22 mouse cellular contexts compared by ENCODE assay signal in the genomic region with DNA sequence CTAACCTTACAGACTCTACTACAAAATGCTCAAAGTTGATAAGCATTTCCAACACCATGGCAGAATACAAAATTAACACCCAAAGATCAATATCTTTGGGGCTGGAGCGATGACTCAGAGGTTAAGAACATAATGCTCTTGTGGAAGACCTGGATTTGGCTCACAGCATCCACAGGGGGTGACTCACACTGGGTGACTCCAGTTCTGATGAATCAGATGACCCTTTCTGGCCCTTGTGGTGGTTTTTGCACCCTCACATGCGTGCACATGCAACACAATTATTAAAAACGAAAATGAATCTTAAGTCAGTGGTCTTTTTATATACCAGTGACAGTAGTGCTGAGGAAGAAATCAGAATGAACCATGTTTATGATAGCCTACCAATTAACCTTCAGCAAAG.
A peak's percentile ranks its signal among the peaks of the same experiment; 100 is the strongest.
DNase-seq lines count a peak whose midpoint lies in the region; ATAC-seq lines count a peak whose summit lies in the region.
"Had no signal": no experiment of that assay in that cellular context is flagged by ENCODE, and none has a peak within 500 bp of the region (broad histone marks: within the 10 kb centered on the region; RNA-seq: fewer than 3 reads in every experiment).

No protein-coding gene starts in this region.

- ATAC-seq in megakaryocyte, adult 5-6 weeks (ENCODE audit: poor library complexity, severe bottlenecking), result no peak
- ATAC-seq: forebrain, embryonic 16.5 days; hindbrain, postnatal 0 days; intestine, embryonic 15.5 days; midbrain, embryonic 16.5 days had no signal

- peak; percentile 63 to 64 for DNase-seq in adrenal gland, adult (ENCODE audit: inconsistent age in 2 of 2, low spot score in 1 of 2)
- DNase-seq in adrenal gland, postnatal 4 days (ENCODE audit: low spot score in 2 of 2), result no peak
- DNase-seq in MN1 (ENCODE audit: low spot score), result peak; percentile 63
- peak; percentile 14 for DNase-seq in adrenal gland, adult 8-10 months
- peak; percentile 20 for DNase-seq in brain, adult 2 months (ENCODE audit: low read depth, low spot score)
- no peak for DNase-seq in cerebellum, postnatal 10 days
- DNase-seq in neural tube, embryonic 10.5 days (ENCODE audit: extremely low spot score, low spot score), result no peak
- DNase-seq: cerebellum, adult 8-10 months; cerebellum, postnatal 36 days; embryo, embryonic 11 days; gastrocnemius, postnatal 10 days; kidney, adult 8-10 months; layer of hippocampus, adult 9-11 months; liver; lung, embryonic 14.5 days; thymus, adult 2 months; thymus, postnatal 36 days had no signal

Comparison
In these comparisons a context has a peak if more than half of its experiments do, and no peak if none do; other contexts are left out.
1. DNase-seq: peak in adrenal gland, adult (2 of 2), MN1 (single experiment), adrenal gland, adult 8-10 months (single experiment) and brain, adult 2 months (single experiment); none in adrenal gland, postnatal 4 days (0 of 2), cerebellum, postnatal 10 days (0 of 2) and neural tube, embryonic 10.5 days (single experiment).